Mouse (Mus musculus) brain, embryonic 18.5 days (tissue): Measurements from ENCODE around the gene Fosb.
"Not testable (repeated sequence)": the region's sequence is repeated elsewhere in the genome, so short reads cannot be mapped to it uniquely, and the experiment has no call there.

Experiments
- DNase-seq: peaks from one replicate; pipeline ENCODE4 v3.0.0-alpha.2; 2012; ENCODE audit warnings: low read depth, low spot score

Fosb gene

GRCm38 (mm10) chr7:19281680-19282304, 28.1 kb downstream of the Fosb start:
- not testable (repeated sequence) for DNase-seq

- DNase-seq = no peak
Measured at GRCm38 (mm10) chr7:19279581-19280114, 30.2 kb downstream of the Fosb start, which contains the start of gene Ppm1n. Gene Ppm1n, minus strand, starts transcription at chr7:19280064.

GRCm38 (mm10) chr7:19279052-19279451, 30.8 kb downstream of the Fosb start:
- DNase-seq = no peak

GRCm38 (mm10) chr7:19276253-19276652, 33.6 kb downstream of the Fosb start:
- DNase-seq = no peak

- DNase-seq = no peak
Measured at GRCm38 (mm10) chr7:19272173-19272764, 37.6 kb downstream of the Fosb start.

- peak; percentile 83 for DNase-seq
Measured at GRCm38 (mm10) chr7:19271238-19272172, 38.3 kb downstream of the Fosb start, which contains the start of gene Vasp. Gene Vasp, minus strand, starts transcription at chr7:19271817.

GRCm38 (mm10) chr7:19270509-19271237, 39.2 kb downstream of the Fosb start:
- DNase-seq = no peak

GRCm38 (mm10) chr7:19269721-19270441, 40.0 kb downstream of the Fosb start:
- no peak for DNase-seq

- no peak for DNase-seq
Measured at GRCm38 (mm10) chr7:19268993-19269681, 40.7 kb downstream of the Fosb start.

GRCm38 (mm10) chr7:19267051-19267450, 42.8 kb downstream of the Fosb start:
- DNase-seq = no peak

GRCm38 (mm10) chr7:19265928-19266822, 43.7 kb downstream of the Fosb start:
- no peak for DNase-seq

- no peak for DNase-seq
Measured at GRCm38 (mm10) chr7:19265147-19265546, 44.7 kb downstream of the Fosb start.

GRCm38 (mm10) chr7:19258336-19258735, 51.5 kb downstream of the Fosb start:
- DNase-seq = no peak

GRCm38 (mm10) chr7:19257390-19258022, 52.3 kb downstream of the Fosb start:
- no peak for DNase-seq

- DNase-seq = no peak
Measured at GRCm38 (mm10) chr7:19256567-19256966, 53.3 kb downstream of the Fosb start.

GRCm38 (mm10) chr7:19255395-19255794, 54.5 kb downstream of the Fosb start:
- DNase-seq = no peak

- no peak for DNase-seq
Measured at GRCm38 (mm10) chr7:19253437-19253836, 56.4 kb downstream of the Fosb start.
